Mouse (Mus musculus): ENCODE data around the gene Snx29. TPM values are rescaled to one million over a fixed set of nuclear protein-coding genes. Genes with fewer than 3 reads are reported as not detected.

The Snx29 gene
- polyA plus RNA-seq, 1 experiment, result 27.7 TPM

GRCm38 (mm10) chr16:11589782-11590695, 267.3 kb downstream of the Snx29 start:
- H3K4me3 ChIP-seq (ENCODE audit: insufficient read depth, low read length), result no peak overlapping the region
- no peak overlapping the region for H3K27ac ChIP-seq (ENCODE audit: insufficient read depth, low read depth, low read length)
- peaks cover 2% of the 10 kb centered on the region; the same call in 1 of the 2 replicates for H3K4me1 ChIP-seq (ENCODE audit: control insufficient read depth, insufficient read depth, low read length)

GRCm38 (mm10) chr16:11596599-11596998, 273.9 kb downstream of the Snx29 start:
- H3K27ac ChIP-seq (ENCODE audit: insufficient read depth, low read depth, low read length), result no peak overlapping the region
- H3K4me3 ChIP-seq (ENCODE audit: insufficient read depth, low read length), result no peak overlapping the region
- TF ChIP-seq CTCF (IDR thresholded peaks at IDR 0.05; ENCODE audit: low read depth, low read length) (no peak), POLR2A (IDR thresholded peaks at IDR 0.05; ENCODE audit: borderline replicate concordance, low read depth, low read length) (no peak)
- peaks cover 10% of the 10 kb centered on the region for H3K4me1 ChIP-seq (ENCODE audit: control insufficient read depth, insufficient read depth, low read length)

More at GRCm38 (mm10) chr16:11589782-11590695, 267.3 kb downstream of the Snx29 start:
- TF ChIP-seq POLR2A (IDR thresholded peaks at IDR 0.05; ENCODE audit: borderline replicate concordance, low read depth, low read length), result no peak
- TF ChIP-seq CTCF (IDR thresholded peaks at IDR 0.05; ENCODE audit: low read depth, low read length), result no peak

- no peak overlapping the region for H3K27ac ChIP-seq (ENCODE audit: insufficient read depth, low read depth, low read length)
- no peak overlapping the region for H3K4me3 ChIP-seq (ENCODE audit: insufficient read depth, low read length)
- peaks cover 20% of the 10 kb centered on the region for H3K4me1 ChIP-seq (ENCODE audit: control insufficient read depth, insufficient read depth, low read length)
- TF ChIP-seq POLR2A (IDR thresholded peaks at IDR 0.05; ENCODE audit: borderline replicate concordance, low read depth, low read length) (no peak), CTCF (IDR thresholded peaks at IDR 0.05; ENCODE audit: low read depth, low read length) (no peak)
These were observed 275.1 kb downstream of the Snx29 start for GRCm38 (mm10) chr16:11597769-11598168.

GRCm38 (mm10) chr16:11599523-11599922, 276.8 kb downstream of the Snx29 start:
- TF ChIP-seq CTCF (IDR thresholded peaks at IDR 0.05; ENCODE audit: low read depth, low read length), result no peak
- TF ChIP-seq POLR2A (IDR thresholded peaks at IDR 0.05; ENCODE audit: borderline replicate concordance, low read depth, low read length), result no peak
- Histone ChIP-seq H3K4me1 (ENCODE audit: control insufficient read depth, insufficient read depth, low read length) (peaks cover 34% of the 10 kb centered on the region), H3K27ac (ENCODE audit: insufficient read depth, low read depth, low read length) (no peak overlapping the region), H3K4me3 (ENCODE audit: insufficient read depth, low read length) (no peak overlapping the region)

- H3K27ac ChIP-seq (ENCODE audit: insufficient read depth, low read depth, low read length), result peak overlapping the region; percentile 42
- H3K4me3 ChIP-seq (ENCODE audit: insufficient read depth, low read length), result no peak overlapping the region
- peaks cover 37% of the 10 kb centered on the region for H3K4me1 ChIP-seq (ENCODE audit: control insufficient read depth, insufficient read depth, low read length)
- TF ChIP-seq CTCF (IDR thresholded peaks at IDR 0.05; ENCODE audit: low read depth, low read length) (no peak), POLR2A (IDR thresholded peaks at IDR 0.05; ENCODE audit: borderline replicate concordance, low read depth, low read length) (no peak)
These were observed 278.8 kb downstream of the Snx29 start for GRCm38 (mm10) chr16:11601336-11602082.

- no peak for TF ChIP-seq CTCF (IDR thresholded peaks at IDR 0.05; ENCODE audit: low read depth, low read length)
- Histone ChIP-seq H3K4me3 (ENCODE audit: insufficient read depth, low read length) (no peak overlapping the region), H3K4me1 (ENCODE audit: control insufficient read depth, insufficient read depth, low read length) (peaks cover 37% of the 10 kb centered on the region), H3K27ac (ENCODE audit: insufficient read depth, low read depth, low read length) (peak overlapping the region; percentile 19; the same call in 1 of the 2 replicates)
These were observed 281.1 kb downstream of the Snx29 start for GRCm38 (mm10) chr16:11603667-11604422.

GRCm38 (mm10) chr16:11612526-11613126, 289.9 kb downstream of the Snx29 start:
- Histone ChIP-seq H3K4me1 (ENCODE audit: control insufficient read depth, insufficient read depth, low read length) (peaks cover 11% of the 10 kb centered on the region), H3K27ac (ENCODE audit: insufficient read depth, low read depth, low read length) (no peak overlapping the region), H3K4me3 (ENCODE audit: insufficient read depth, low read length) (no peak overlapping the region)
- no peak for TF ChIP-seq CTCF (IDR thresholded peaks at IDR 0.05; ENCODE audit: low read depth, low read length)
- no peak for TF ChIP-seq POLR2A (IDR thresholded peaks at IDR 0.05; ENCODE audit: borderline replicate concordance, low read depth, low read length)

- H3K4me1 ChIP-seq (ENCODE audit: control insufficient read depth, insufficient read depth, low read length), result peaks cover 11% of the 10 kb centered on the region
These were observed 291.8 kb downstream of the Snx29 start for GRCm38 (mm10) chr16:11614401-11615014.

GRCm38 (mm10) chr16:11615633-11616032, 292.9 kb downstream of the Snx29 start:
- peak overlapping the region; percentile 8; the same call in 1 of the 2 replicates for H3K27ac ChIP-seq (ENCODE audit: insufficient read depth, low read depth, low read length)

More at GRCm38 (mm10) chr16:11614401-11615014, 291.8 kb downstream of the Snx29 start:
- H3K27ac ChIP-seq (ENCODE audit: insufficient read depth, low read depth, low read length), result no peak overlapping the region
- no peak overlapping the region for H3K4me3 ChIP-seq (ENCODE audit: insufficient read depth, low read length)
- TF ChIP-seq POLR2A (IDR thresholded peaks at IDR 0.05; ENCODE audit: borderline replicate concordance, low read depth, low read length) (no peak), CTCF (IDR thresholded peaks at IDR 0.05; ENCODE audit: low read depth, low read length) (no peak)

More at GRCm38 (mm10) chr16:11615633-11616032, 292.9 kb downstream of the Snx29 start:
- Histone ChIP-seq H3K4me3 (ENCODE audit: insufficient read depth, low read length) (no peak overlapping the region), H3K4me1 (ENCODE audit: control insufficient read depth, insufficient read depth, low read length) (peaks cover 11% of the 10 kb centered on the region)
- TF ChIP-seq POLR2A (IDR thresholded peaks at IDR 0.05; ENCODE audit: borderline replicate concordance, low read depth, low read length), result no peak
